Mouse (Mus musculus) embryonic stem cell, embryonic (primary cell): ENCODE measurements around the gene Phactr1.

Experiments
- CTCF ChIA-PET, 4 experiments: fragments of 300-600 bp in 2 of 4; fragments of 350-600 bp in 2 of 4; sonication (Branson Sonifier 250); formaldehyde crosslinking; loops; one replicate each; lab custom pipeline; 2022; ENCODE audit warnings: inconsistent platforms in 2 of 4; lab: Charles Lee
- POLR2A ChIA-PET, 4 experiments: fragments of 300-600 bp in 2 of 4; fragments of 350-600 bp in 2 of 4; sonication (Branson Sonifier 250); formaldehyde crosslinking; loops; one replicate each; lab custom pipeline; 2022; ENCODE audit warnings: antibody characterized with exemption in 4 of 4, inconsistent platforms in 1 of 4; lab: Charles Lee

Gene Phactr1

GRCm38 (mm10) chr13:43158281-43158680 lies 477.9 kb downstream of the Phactr1 start:
- ChIA-PET POLR2A (interaction anchor here in 2 of 4 experiments (0.7 to 1.3 kb wide), 2 partner anchors 11 to 21 kb away, joined by 3 to 6 read pairs; no protein-coding TSS in a partner anchor), CTCF (no interaction called here)

GRCm38 (mm10) chr13:43159429-43159828 lies 479.0 kb downstream of the Phactr1 start:
- POLR2A ChIA-PET, result no interaction called here
- CTCF ChIA-PET, result no interaction called here

- CTCF ChIA-PET, result interaction anchor here in 2 of 4 experiments (0.6 to 1.0 kb wide), 3 partner anchors 209 to 629 kb away, joined by 5 to 7 read pairs (median 6); no protein-coding TSS in a partner anchor
Observed at GRCm38 (mm10) chr13:43167721-43168120, 487.3 kb downstream of the Phactr1 start.

GRCm38 (mm10) chr13:43171020-43171710 lies 490.7 kb downstream of the Phactr1 start, which contains the start of gene Tbc1d7:
TSS of gene Tbc1d7 (minus strand) at chr13:43171501.
- ChIA-PET POLR2A (interaction anchor here in 3 of 4 experiments (0.6 to 2.6 kb wide), 19 partner anchors 10 to 231 kb away, joined by 3 to 24 read pairs (median 4); partner anchors contain the start of gene Nol7 (in 3 of the 3)), CTCF (interaction anchor here in 3 of 4 experiments (0.6 to 3.3 kb wide), 13 partner anchors 12 to 412 kb away, joined by 3 to 16 read pairs (median 4); partner anchors contain the start of gene Nol7 (in 1 of the 3))

More at GRCm38 (mm10) chr13:43167721-43168120, 487.3 kb downstream of the Phactr1 start:
- POLR2A ChIA-PET, result interaction anchor here in 2 of 4 experiments (0.6 to 1.6 kb wide), 3 partner anchors 12 to 352 kb away, joined by 3 to 4 read pairs (median 3); no protein-coding TSS in a partner anchor

GRCm38 (mm10) chr13:43172036-43172713 lies 491.8 kb downstream of the Phactr1 start:
- ChIA-PET CTCF (interaction anchor here (0.7 to 3.3 kb wide), 21 partner anchors 9 to 535 kb away, joined by 3 to 16 read pairs (median 3); partner anchors contain the start of gene Nol7 (in 1 of the 4)), POLR2A (interaction anchor here in 3 of 4 experiments (0.6 to 2.6 kb wide), 20 partner anchors 10 to 230 kb away, joined by 3 to 24 read pairs (median 4); partner anchors contain the start of gene Nol7 (in 3 of the 3))

- ChIA-PET POLR2A (interaction anchor here in 2 of 4 experiments (0.6 to 1.8 kb wide), 4 partner anchors 26 to 225 kb away, joined by 3 to 10 read pairs (median 3); partner anchors contain the start of gene Nol7 (in 2 of the 2)), CTCF (interaction anchor here in 2 of 4 experiments (1.0 to 3.3 kb wide), 5 partner anchors 9 to 151 kb away, joined by 3 to 16 read pairs (median 7); no protein-coding TSS in a partner anchor)
Observed at GRCm38 (mm10) chr13:43173262-43173661, 492.8 kb downstream of the Phactr1 start.

- ChIA-PET CTCF (no interaction called here), POLR2A (interaction anchor here in 1 of 4 experiments (1.3 to 1.8 kb wide), 3 partner anchors 19 to 221 kb away, joined by 3 to 4 read pairs (median 4); partner anchors contain the start of gene Nol7)
Observed at GRCm38 (mm10) chr13:43176676-43177075, 496.3 kb downstream of the Phactr1 start.

- CTCF ChIA-PET, result no interaction called here
- POLR2A ChIA-PET, result interaction anchor here in 1 of 4 experiments (1.0 to 1.8 kb wide), 3 partner anchors 39 to 221 kb away, joined by 3 to 4 read pairs (median 4); partner anchors contain the start of gene Nol7
Observed at GRCm38 (mm10) chr13:43177317-43177716, 496.9 kb downstream of the Phactr1 start.

GRCm38 (mm10) chr13:43181104-43181503 lies 500.7 kb downstream of the Phactr1 start:
- CTCF ChIA-PET, result interaction anchor here in 3 of 4 experiments (0.7 to 5.3 kb wide), 8 partner anchors 9 to 151 kb away, joined by 3 to 46 read pairs (median 4); no protein-coding TSS in a partner anchor

GRCm38 (mm10) chr13:43182465-43183201 lies 502.2 kb downstream of the Phactr1 start:
- ChIA-PET POLR2A (interaction anchor here in 3 of 4 experiments (0.6 to 4.2 kb wide), 21 partner anchors 8 to 433 kb away, joined by 3 to 24 read pairs (median 4); partner anchors contain the start of genes Tbc1d7 (in 2 of the 3), Nol7 (in 1 of the 3) and Rnf182 (in 1 of the 3)), CTCF (interaction anchor here (0.5 to 5.3 kb wide), 18 partner anchors 10 to 512 kb away, joined by 3 to 46 read pairs (median 4); no protein-coding TSS in a partner anchor)

More at GRCm38 (mm10) chr13:43181104-43181503, 500.7 kb downstream of the Phactr1 start:
- POLR2A ChIA-PET, result interaction anchor here in 3 of 4 experiments (0.6 to 4.2 kb wide), 11 partner anchors 9 to 319 kb away, joined by 3 to 24 read pairs (median 4); partner anchors contain the start of genes Tbc1d7 (in 2 of the 3) and Nol7 (in 1 of the 3)

GRCm38 (mm10) chr13:43183248-43184055 lies 503.0 kb downstream of the Phactr1 start:
- CTCF ChIA-PET, result interaction anchor here (0.5 to 5.3 kb wide), 23 partner anchors 9 to 622 kb away, joined by 3 to 46 read pairs (median 4); no protein-coding TSS in a partner anchor
- POLR2A ChIA-PET, result interaction anchor here in 2 of 4 experiments (0.5 to 4.2 kb wide), 38 partner anchors 8 to 432 kb away, joined by 3 to 24 read pairs (median 4); partner anchors contain the start of genes Nol7 (in 2 of the 2), Tbc1d7 (in 2 of the 2) and Rnf182 (in 1 of the 2)

GRCm38 (mm10) chr13:43187736-43188135 lies 507.3 kb downstream of the Phactr1 start:
- POLR2A ChIA-PET, result interaction anchor here in 3 of 4 experiments (0.5 to 1.6 kb wide), 7 partner anchors 10 to 538 kb away, joined by 3 to 6 read pairs (median 3); no protein-coding TSS in a partner anchor
- CTCF ChIA-PET, result interaction anchor here in 2 of 4 experiments (0.9 to 1.0 kb wide), 4 partner anchors 12 to 16 kb away, joined by 3 read pairs; partner anchors contain the start of gene Tbc1d7 (in 1 of the 2)
